Mouse (Mus musculus) megakaryocyte, embryonic 14.5 days (primary cell): ENCODE data around the gene Gp5.

Experiments used
- FLI1 ChIP-seq: IDR thresholded peaks from 2 replicates; pipeline ENCODE4 v1.6.1; 2012; ENCODE audit warnings: low read length, inconsistent platforms, mixed read lengths
- GATA1 ChIP-seq: IDR thresholded peaks from 3 replicates; pipeline ENCODE4 v1.6.1; 2012; ENCODE audit warnings: mixed read lengths, low read length, inconsistent platforms, borderline replicate concordance

DNA sequence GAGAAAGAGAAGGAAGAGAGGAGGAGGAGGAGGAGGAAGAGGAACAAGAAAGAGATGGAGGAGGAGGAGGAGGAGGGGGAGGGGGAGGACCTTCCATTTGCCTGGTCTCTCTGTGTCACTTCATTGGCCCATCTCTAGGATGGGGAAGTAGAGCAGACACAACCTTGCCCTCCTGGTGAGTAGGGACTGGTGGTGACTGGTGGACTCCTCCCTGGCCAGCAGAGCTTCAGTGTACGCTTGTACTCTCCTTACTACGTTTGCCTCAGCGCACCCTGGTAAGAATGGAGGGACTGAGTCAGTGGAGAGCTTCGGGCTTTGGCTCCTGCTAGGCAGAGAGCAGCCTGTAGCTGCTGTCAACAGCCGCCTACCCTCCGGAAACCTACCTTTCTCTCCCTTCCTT is 7.9 kb downstream of the Gp5 start:
- no peak for TF ChIP-seq GATA1
- no peak for TF ChIP-seq FLI1
